Mouse (Mus musculus): ENCODE measurements at regions not wholly inside any gene's neighbourhood (a gene's known extent, or its start where the extent isn't known, plus 50 kb on each side); places are given as distances from the start of the nearest gene placed in this dataset.

DNA sequence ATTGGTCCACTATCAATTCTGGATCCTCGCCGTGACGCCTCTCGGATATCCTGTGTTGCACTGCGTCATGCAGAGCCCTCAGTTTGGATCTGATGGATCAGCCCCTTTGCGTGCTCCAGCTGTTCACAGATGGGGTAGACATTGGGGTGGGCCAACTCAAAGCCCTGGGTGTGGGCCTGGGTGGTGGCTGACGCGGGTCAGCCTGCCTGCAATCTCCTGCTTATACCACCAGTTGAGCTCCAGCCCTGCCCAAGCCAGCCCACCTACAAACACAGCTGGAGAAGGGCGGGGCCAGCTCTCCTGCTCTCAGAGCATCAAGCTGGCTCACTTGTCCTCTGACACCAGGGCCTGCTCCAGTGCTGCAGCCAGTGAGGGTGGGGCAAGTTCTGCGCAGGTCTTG is 73.1 kb downstream of the Rps15a start:
- DNase-seq (ENCODE audit: low spot score in 2 of 2): no peak

DNA sequence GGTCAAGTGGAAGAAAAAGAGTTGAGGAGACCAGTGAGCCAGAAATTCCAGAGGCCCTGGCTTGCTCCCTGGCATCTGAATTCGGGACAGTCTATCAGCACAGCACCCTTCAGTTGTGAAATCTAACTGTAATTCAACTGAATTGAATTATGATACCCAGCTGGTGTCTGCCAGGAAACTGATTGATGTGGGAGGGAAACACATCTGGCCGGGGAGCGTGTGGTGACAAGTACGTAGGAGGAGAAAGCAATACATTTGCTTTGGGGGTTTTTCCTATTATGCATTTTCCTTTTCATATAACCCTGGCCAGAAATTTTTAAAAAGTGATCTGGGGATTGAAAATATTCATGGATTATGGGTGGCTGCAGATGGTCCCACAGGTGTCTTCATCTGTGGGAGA is 76.1 kb downstream of the Rps15a start:
- peak in 1 of 2 experiments; percentile 3 for DNase-seq (ENCODE audit: low spot score in 2 of 2)

GRCm38 (mm10) chr7:118037062-118037461 is 78.9 kb downstream of the Rps15a start:
- DNase-seq (ENCODE audit: low spot score in 2 of 2): no peak

DNA sequence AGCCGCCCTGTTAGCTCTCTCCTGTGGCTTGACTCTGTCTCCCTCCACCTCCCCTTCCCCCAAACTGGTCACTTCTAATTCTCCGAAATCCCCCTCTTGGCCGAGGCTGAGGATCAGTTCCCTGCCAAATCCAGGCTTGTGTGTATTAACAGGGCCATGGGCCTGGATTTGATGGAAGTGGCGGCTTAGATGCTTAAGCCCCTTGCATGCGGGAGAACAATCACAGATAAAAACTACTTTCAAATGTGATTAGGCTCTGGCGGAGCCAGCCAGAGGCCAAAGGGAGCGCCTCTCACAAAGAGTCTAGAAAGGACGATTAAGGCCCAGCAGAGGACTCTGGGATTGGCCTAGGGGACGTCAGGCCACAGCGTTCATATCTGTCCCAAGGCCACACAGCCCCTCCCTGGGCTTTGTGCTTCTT is 89.9 kb downstream of the Rps15a start:
- DNase-seq (ENCODE audit: low spot score in 2 of 2): no peak

DNA sequence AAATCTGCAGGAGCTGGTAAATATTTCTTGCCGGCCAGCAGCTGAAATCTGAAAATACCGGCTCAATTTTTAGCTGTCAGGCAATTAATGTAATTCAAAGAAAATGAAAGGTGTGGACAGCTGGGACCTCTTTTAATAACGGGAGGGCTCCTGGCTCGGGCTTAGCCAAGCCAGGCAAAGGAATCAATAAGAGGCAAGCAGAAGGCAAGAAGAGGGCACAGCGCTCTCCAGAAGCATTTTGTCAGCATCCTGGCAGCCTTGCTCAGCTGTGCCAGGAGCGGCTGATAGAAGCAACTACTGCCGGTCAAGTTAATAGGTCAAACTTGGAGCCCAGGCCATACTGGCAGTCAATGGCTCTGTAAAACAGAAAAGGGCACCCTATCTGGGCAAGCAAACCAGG is 111.4 kb downstream of the Rps15a start:
- DNase-seq (ENCODE audit: low spot score in 2 of 2): no peak

DNA sequence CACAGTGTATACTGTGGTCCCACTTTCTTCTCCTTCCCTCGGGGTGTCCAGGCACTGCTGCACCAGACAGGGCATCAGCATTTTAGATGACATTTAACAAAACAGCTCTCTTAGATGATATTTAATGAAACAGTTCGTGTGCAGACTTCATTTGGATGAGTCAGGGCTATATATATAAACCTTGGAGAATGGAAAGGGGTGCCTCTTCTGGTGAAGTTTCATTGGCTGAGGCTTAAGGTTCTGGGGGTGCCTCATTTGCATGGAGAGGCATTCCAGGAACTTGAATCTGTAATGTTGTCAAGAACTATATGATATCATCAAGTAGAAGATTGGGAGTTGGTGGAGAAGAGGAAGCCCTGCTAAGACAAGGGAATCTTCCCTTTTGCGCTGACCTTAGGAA is 114.1 kb downstream of the Rps15a start:
- DNase-seq (ENCODE audit: low spot score in 2 of 2): no peak

DNA sequence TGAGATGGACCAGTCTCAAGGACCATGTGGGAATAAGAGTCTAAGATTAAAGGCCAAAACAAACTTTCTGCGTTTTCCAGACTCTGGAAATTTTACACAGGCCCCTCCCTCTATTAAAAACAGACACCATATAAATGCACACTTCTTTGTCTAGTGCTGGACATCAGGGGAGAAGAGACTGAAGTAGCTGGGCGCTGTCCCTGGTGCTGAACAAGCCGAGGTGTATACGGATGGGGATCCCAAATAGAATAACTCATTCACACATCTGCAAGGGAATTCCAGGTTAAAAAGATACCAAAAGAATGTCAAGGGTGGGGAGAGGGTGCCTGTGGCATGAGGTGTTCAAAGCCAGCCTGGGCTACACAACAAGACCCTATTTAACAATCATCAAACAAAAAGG is 114.9 kb downstream of the Rps15a start:
- peak in 1 of 2 experiments; percentile 18 for DNase-seq (ENCODE audit: low spot score in 2 of 2)

GRCm38 (mm10) chr7:117982177-117982576 is 133.8 kb downstream of the Rps15a start:
- DNase-seq (ENCODE audit: low spot score in 2 of 2): no peak

- no peak for DNase-seq (ENCODE audit: low spot score in 2 of 2)
Measured at GRCm38 (mm10) chr7:117971176-117971575, 144.8 kb downstream of the Rps15a start.

DNA sequence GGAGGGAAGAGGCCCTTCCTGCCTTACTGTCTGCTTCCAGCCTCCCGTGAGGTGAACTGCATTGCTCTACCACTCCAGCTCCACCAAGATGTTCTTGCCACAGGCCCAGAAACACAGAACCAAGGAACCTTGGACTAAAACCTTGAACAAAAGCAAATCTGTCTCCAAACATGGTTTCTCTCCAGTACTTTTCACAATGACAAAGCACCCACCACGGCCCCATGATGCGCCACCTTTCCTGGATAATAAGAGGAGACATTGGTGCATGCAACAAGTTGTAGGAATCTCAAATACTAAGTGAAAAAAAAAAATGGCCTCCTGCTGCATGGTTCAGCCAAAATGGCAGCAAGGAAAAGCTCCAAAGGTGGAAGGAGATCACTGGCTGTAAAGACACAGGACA is 172.6 kb downstream of the Rps15a start:
- no peak for DNase-seq (ENCODE audit: low spot score in 2 of 2)

GRCm38 (mm10) chr7:117939618-117940017 is 176.4 kb downstream of the Rps15a start:
- no peak for DNase-seq (ENCODE audit: low spot score in 2 of 2)

DNA sequence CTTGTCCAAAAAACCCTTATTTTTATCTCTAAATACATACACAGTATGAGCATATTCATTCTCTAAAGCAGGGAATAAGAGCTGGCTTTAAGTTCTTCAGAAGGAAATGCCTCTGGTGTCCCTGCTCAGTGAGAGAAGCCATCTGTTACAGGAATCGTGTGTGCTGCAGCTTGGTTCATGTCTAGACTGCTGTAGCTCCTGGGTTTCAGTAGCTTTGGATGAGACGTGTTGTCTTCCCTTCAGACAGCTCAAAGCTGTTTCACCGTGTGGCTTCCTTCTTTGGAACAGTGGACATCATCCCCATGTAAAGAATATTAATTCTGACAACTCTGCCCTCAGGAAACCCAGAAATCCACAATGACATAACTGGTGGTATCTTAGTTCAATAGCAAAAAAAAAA is 181.1 kb downstream of the Rps15a start:
- no peak for DNase-seq (ENCODE audit: low spot score in 2 of 2)

GRCm38 (mm10) chr7:117931234-117931895 is 184.6 kb downstream of the Rps15a start:
- no peak for DNase-seq (ENCODE audit: low spot score in 2 of 2)

GRCm38 (mm10) chr7:117930392-117930791 is 185.6 kb downstream of the Rps15a start:
- DNase-seq (ENCODE audit: low spot score in 2 of 2): no peak

GRCm38 (mm10) chr7:117926396-117926795 is 189.6 kb downstream of the Rps15a start:
- no peak for DNase-seq (ENCODE audit: low spot score in 2 of 2)

DNA sequence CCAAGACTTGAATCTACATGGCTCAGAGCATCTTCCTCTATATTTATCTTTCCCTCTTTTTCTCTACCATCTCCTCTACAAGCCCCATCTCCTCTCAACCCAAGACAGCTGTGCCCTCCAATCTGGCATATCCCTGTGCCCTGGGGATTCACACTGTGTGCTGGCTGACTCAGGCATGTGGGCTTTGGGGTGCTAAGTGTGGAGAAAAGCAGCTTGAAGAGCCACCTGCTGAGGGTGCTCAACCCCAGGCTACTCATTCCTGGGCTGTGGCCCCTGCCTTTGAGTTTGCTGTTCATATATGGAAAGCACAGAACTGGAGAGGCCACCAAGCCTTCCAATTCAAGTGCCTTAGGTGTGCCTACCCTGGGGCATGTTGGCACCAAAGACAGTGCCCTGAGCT is 193.7 kb downstream of the Rps15a start:
- no peak for DNase-seq (ENCODE audit: low spot score in 2 of 2)

- DNase-seq (ENCODE audit: low spot score in 2 of 2): no peak
Measured at GRCm38 (mm10) chr7:117918206-117918995, 197.6 kb downstream of the Rps15a start.

- DNase-seq (ENCODE audit: low spot score in 2 of 2): no peak
Measured at GRCm38 (mm10) chr7:117916915-117917314, 199.1 kb downstream of the Rps15a start.

DNA sequence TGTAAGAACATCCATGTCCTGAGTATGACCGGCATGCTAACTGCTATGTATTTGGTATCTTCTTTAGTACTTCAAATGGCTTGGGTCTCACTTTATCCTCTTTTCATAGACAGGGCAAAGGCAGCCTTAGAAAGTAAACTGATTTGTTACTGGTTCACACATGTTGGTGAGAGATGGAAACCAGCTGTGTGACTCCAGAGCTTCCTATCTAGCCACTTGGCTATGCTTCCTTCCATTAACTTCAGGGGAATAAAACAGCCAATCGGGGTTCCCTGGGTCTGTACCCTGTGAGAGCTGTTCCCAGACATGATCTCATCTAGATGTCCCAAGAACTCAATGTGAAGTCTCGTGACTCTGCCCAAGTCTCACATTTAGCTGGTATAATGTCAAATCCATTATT is 203.5 kb downstream of the Rps15a start:
- no peak for DNase-seq (ENCODE audit: low spot score in 2 of 2)

- DNase-seq (ENCODE audit: low spot score in 2 of 2): no peak
Measured at GRCm38 (mm10) chr7:117911062-117911461, 204.9 kb downstream of the Rps15a start.

GRCm38 (mm10) chr7:117896528-117896927 is 219.5 kb downstream of the Rps15a start:
- no peak for DNase-seq (ENCODE audit: low spot score in 2 of 2)

GRCm38 (mm10) chr7:117887288-117887687 is 228.7 kb downstream of the Rps15a start:
- DNase-seq (ENCODE audit: low spot score in 2 of 2): no peak

DNA sequence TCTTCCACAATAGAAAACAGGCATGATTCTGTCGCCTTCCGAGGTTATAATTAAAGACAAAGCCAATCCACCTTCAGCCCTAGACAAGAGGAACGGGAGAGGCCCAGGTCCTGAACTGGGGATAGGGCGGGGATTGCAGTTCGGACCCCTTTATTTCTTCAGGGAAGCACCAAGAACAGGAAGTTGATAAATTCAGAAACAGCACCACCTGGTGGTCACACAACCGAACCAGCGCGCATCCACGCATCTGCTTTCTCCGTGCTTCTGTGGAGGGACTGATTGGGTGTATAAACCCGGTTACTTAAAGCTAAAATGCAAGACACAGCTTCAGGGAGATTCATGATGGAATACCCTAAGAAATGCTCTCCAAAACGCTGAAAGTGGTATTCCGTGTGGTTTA is 233.2 kb downstream of the Rps15a start:
- peak; percentile 30 to 68 for DNase-seq (ENCODE audit: low spot score in 2 of 2)

All from thymus, postnatal 10 days (tissue).